ENCODE assay signal across 8 mouse cellular contexts in the genomic region with DNA sequence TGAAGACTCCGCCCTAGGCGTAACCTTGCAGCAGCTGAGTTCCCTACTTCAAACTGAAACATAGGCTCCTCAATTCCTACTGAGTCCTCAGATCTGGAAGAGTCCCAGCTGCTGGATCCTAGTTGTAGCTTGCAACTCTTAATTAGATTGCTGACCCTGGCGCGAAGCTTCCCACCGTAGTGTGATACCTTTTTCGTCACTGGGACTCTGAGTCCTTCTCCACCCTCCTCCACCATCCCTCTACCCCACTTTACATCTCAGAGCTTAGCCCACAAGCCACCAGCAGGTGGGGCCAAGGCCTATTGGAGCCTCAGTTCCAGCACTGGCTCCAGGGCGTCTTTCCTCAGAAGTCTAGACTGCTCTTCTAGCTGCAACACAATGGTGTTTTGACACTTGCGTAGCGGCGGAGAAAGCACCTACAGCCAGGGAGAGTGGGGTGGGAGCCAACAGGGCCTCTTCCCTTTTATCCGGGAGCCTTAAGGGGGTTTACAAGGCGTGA. TPM values are rescaled to one million over a fixed set of nuclear protein-coding genes. Genes with fewer than 3 reads are reported as not detected.
DNase-seq lines count a peak whose midpoint lies in the region; ATAC-seq lines count a peak whose summit lies in the region.

Gpr108 (minus strand) TSS at position 246 of the 499 bp plus-strand sequence.

- H3K4me3 ChIP-seq in hindbrain, embryonic 15.5 days = peak within 1 kb of the TSS; percentile 68

- H3K36me3 ChIP-seq in hindbrain, embryonic 15.5 days = no peaks in the 10 kb centered on the region

- peak within 1 kb of the TSS; percentile 98 for H3K27ac ChIP-seq in hindbrain, embryonic 15.5 days (replicated peaks)

- peak; percentile 75 for DNase-seq in WW6 (ENCODE audit: low read depth, low spot score)
- peak; percentile 85 to 87 for DNase-seq in cerebellum, postnatal 36 days
- DNase-seq in frontal cortex, postnatal 36 days (ENCODE audit: low spot score in 2 of 2) = peak; percentile 83 to 88
- peak; percentile 79 for DNase-seq in left cerebral cortex, adult 11 months (ENCODE audit: low spot score)
- peak; percentile 92 for DNase-seq in lung, postnatal 4 days
- peak; percentile 57 for DNase-seq in retina, postnatal 7 days (ENCODE audit: low read depth, low spot score)
- DNase-seq in urinary bladder, postnatal 14 days (ENCODE audit: low spot score) = peak; percentile 89

- H3K9ac ChIP-seq in hindbrain, embryonic 15.5 days = peak within 1 kb of the TSS; percentile 71

- ATAC-seq in hindbrain, embryonic 15.5 days (ENCODE audit: low FRiP score, low read depth) = peak; percentile 52

- no peaks in the 10 kb centered on the region for H3K27me3 ChIP-seq in hindbrain, embryonic 15.5 days

- no peaks in the 10 kb centered on the region for H3K9me3 ChIP-seq in hindbrain, embryonic 15.5 days

- under 1% methylated on average over 12 of the region's 12 CpGs for WGBS in hindbrain, embryonic 15.5 days

- peak within 1 kb of the TSS; percentile 83 for H3K4me2 ChIP-seq in hindbrain, embryonic 15.5 days

- H3K4me1 ChIP-seq in hindbrain, embryonic 15.5 days (replicated peaks) = peaks cover 40% of the 10 kb centered on the region

RNA-seq across cellular contexts. Expression of gene Gpr108, which starts in this region (rescaled TPM):
- 22.3 and 24.0 TPM in 2 replicates for polyA plus RNA-seq in hindbrain, embryonic 15.5 days (2015; fragmentation: Nextera tagmentation; extraction: Ambion mirVana)

Comparison
In these comparisons a context has a peak if more than half of its experiments do, and no peak if none do; other contexts are left out.
1. Peak in every context shown above with its lines: DNase-seq, ATAC-seq, H3K4me3 ChIP-seq and H3K27ac ChIP-seq.